Mouse (Mus musculus): ENCODE data around the gene Lrrc42. TPM values are rescaled to one million over a fixed set of nuclear protein-coding genes. Genes with fewer than 3 reads are reported as not detected.

Lrrc42 gene
- polyA plus RNA-seq, 1 experiment: 28.6 TPM

DNA sequence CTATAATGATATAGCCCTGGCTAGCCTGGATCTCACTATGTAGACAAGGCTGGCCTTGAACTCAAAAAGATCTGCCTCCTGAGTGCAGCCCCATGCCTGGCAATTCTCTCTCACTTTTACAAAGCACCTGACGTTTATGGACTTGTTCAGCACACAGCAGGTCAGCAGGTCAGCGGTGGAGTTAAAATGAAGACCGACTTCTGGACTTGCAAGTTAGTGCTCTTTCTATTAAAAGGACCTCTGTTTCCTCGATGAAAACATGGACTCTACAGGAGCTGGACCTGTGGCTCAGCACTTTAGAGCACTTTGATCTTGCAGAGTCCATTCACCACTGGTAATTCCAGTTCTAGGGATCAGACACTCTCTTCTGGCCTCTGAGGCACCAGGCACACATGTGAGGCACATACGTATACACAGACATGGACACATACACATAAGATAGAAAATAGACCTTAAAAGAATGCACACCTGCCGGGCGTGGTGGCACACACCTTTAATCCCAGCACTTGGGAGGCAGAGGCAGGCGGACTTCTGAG is 44.8 kb upstream of the Lrrc42 start:
- Histone ChIP-seq H3K4me1 (ENCODE audit: control insufficient read depth, insufficient read depth, low read length) (peaks cover 10% of the 10 kb centered on the region), H3K27ac (ENCODE audit: control insufficient read depth, insufficient read depth, low read depth, low read length) (no peak overlapping the region), H3K27me3 (ENCODE audit: control insufficient read depth, insufficient read depth, low read length) (no peaks in the 10 kb centered on the region), H3K36me3 (ENCODE audit: control insufficient read depth, insufficient read depth, low read length) (no peaks in the 10 kb centered on the region), H3K4me3 (ENCODE audit: control insufficient read depth, low read depth, low read length) (no peak overlapping the region)
- TF ChIP-seq CTCF (IDR thresholded peaks at IDR 0.05; ENCODE audit: control insufficient read depth, insufficient read depth, insufficient replicate concordance, low read depth, low read length) (no peak), POLR2A (IDR thresholded peaks at IDR 0.05; ENCODE audit: control insufficient read depth, low read depth, low read length) (no peak)

GRCm38 (mm10) chr4:107292273-107292662 is 38.9 kb upstream of the Lrrc42 start:
- no peaks in the 10 kb centered on the region for H3K27me3 ChIP-seq (ENCODE audit: control insufficient read depth, insufficient read depth, low read length)
- H3K36me3 ChIP-seq (ENCODE audit: control insufficient read depth, insufficient read depth, low read length): no peaks in the 10 kb centered on the region
- H3K4me3 ChIP-seq (ENCODE audit: control insufficient read depth, low read depth, low read length): peak overlapping the region; percentile 60
- peaks cover 12% of the 10 kb centered on the region for H3K4me1 ChIP-seq (ENCODE audit: control insufficient read depth, insufficient read depth, low read length)
- H3K27ac ChIP-seq (ENCODE audit: control insufficient read depth, insufficient read depth, low read depth, low read length): no peak overlapping the region
- TF ChIP-seq CTCF (IDR thresholded peaks at IDR 0.05; ENCODE audit: control insufficient read depth, insufficient read depth, insufficient replicate concordance, low read depth, low read length): no peak
- no peak for TF ChIP-seq POLR2A (IDR thresholded peaks at IDR 0.05; ENCODE audit: control insufficient read depth, low read depth, low read length)

- Histone ChIP-seq H3K4me1 (ENCODE audit: control insufficient read depth, insufficient read depth, low read length) (peaks cover 12% of the 10 kb centered on the region), H3K27ac (ENCODE audit: control insufficient read depth, insufficient read depth, low read depth, low read length) (no peak overlapping the region), H3K36me3 (ENCODE audit: control insufficient read depth, insufficient read depth, low read length) (no peaks in the 10 kb centered on the region), H3K4me3 (ENCODE audit: control insufficient read depth, low read depth, low read length) (peak overlapping the region; percentile 60), H3K27me3 (ENCODE audit: control insufficient read depth, insufficient read depth, low read length) (no peaks in the 10 kb centered on the region)
- no peak for TF ChIP-seq POLR2A (IDR thresholded peaks at IDR 0.05; ENCODE audit: control insufficient read depth, low read depth, low read length)
- TF ChIP-seq CTCF (IDR thresholded peaks at IDR 0.05; ENCODE audit: control insufficient read depth, insufficient read depth, insufficient replicate concordance, low read depth, low read length): no peak
Measured at GRCm38 (mm10) chr4:107291611-107292272, 38.4 kb upstream of the Lrrc42 start.

GRCm38 (mm10) chr4:107287517-107287916 is 34.2 kb upstream of the Lrrc42 start:
- peaks cover 7% of the 10 kb centered on the region; the same call in 1 of the 2 replicates for H3K4me1 ChIP-seq (ENCODE audit: control insufficient read depth, insufficient read depth, low read length)
- H3K4me3 ChIP-seq (ENCODE audit: control insufficient read depth, low read depth, low read length): no peak overlapping the region
- H3K27ac ChIP-seq (ENCODE audit: control insufficient read depth, insufficient read depth, low read depth, low read length): no peak overlapping the region
- no peaks in the 10 kb centered on the region for H3K27me3 ChIP-seq (ENCODE audit: control insufficient read depth, insufficient read depth, low read length)
- TF ChIP-seq POLR2A (IDR thresholded peaks at IDR 0.05; ENCODE audit: control insufficient read depth, low read depth, low read length) (no peak), CTCF (IDR thresholded peaks at IDR 0.05; ENCODE audit: control insufficient read depth, insufficient read depth, insufficient replicate concordance, low read depth, low read length) (no peak)
- no peaks in the 10 kb centered on the region for H3K36me3 ChIP-seq (ENCODE audit: control insufficient read depth, insufficient read depth, low read length)

DNA sequence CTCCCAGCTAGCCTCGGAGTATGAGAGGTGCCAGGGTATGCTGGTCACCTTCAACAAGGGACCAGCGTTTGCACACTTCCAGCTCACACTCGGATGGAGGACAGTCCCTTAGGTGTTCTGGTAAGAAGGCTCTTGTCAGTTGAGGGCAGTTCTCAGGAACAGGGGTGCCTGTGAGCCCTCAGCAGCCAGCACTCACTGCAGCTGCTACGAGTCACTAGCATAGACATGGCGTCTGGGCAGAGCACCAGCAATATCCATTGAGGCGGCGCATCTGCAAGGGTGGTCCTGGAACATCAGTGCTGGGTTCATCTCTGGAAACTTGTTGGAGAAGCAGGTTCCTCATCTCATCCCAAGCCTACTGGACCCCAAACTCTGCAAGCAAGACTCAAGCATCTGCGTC is 33.1 kb upstream of the Lrrc42 start:
- H3K4me1 ChIP-seq (ENCODE audit: control insufficient read depth, insufficient read depth, low read length): peaks cover 5% of the 10 kb centered on the region; the same call in 1 of the 2 replicates
- H3K27ac ChIP-seq (ENCODE audit: control insufficient read depth, insufficient read depth, low read depth, low read length): no peak overlapping the region
- H3K27me3 ChIP-seq (ENCODE audit: control insufficient read depth, insufficient read depth, low read length): no peaks in the 10 kb centered on the region
- TF ChIP-seq CTCF (IDR thresholded peaks at IDR 0.05; ENCODE audit: control insufficient read depth, insufficient read depth, insufficient replicate concordance, low read depth, low read length) (no peak), POLR2A (IDR thresholded peaks at IDR 0.05; ENCODE audit: control insufficient read depth, low read depth, low read length) (no peak)
- H3K4me3 ChIP-seq (ENCODE audit: control insufficient read depth, low read depth, low read length): no peak overlapping the region
- no peaks in the 10 kb centered on the region for H3K36me3 ChIP-seq (ENCODE audit: control insufficient read depth, insufficient read depth, low read length)

DNA sequence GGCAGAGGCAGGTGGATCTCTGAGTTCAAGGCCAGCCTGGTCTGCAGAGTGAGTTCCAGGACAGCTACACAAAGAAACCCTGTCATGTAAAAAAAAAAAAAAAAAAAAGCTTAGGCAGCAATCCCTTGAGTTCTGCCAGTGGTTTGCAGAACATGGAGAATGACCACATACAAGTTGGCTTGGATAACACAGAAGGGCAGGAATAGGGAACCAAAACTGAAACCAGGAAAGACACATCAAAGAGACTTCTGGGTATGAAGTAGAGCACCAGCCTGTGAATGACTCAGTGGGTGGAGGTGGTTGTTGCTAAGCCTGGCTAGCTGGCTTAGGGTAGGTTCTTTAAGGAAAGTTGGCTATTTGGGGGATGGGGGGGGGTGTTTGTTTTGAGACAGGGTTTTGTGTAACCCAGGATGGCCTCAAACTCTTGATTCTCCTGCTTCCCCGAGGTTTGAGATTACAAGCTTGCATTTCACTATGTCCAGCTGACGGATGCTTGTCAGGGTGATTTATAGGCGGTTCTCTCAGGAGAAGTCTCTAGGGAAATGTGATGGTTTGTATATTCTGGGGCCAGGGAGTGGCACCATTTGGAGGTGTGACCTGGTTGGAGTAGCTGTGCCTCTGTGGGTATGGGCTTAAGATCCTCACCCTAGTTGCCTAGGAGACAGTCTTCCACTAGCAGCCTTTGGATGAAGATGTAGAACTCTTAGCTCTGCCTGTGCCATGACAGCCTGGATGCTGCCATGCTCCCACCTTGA is 32.3 kb upstream of the Lrrc42 start:
- Histone ChIP-seq H3K27me3 (ENCODE audit: control insufficient read depth, insufficient read depth, low read length) (no peaks in the 10 kb centered on the region), H3K4me3 (ENCODE audit: control insufficient read depth, low read depth, low read length) (no peak overlapping the region), H3K27ac (ENCODE audit: control insufficient read depth, insufficient read depth, low read depth, low read length) (no peak overlapping the region), H3K36me3 (ENCODE audit: control insufficient read depth, insufficient read depth, low read length) (no peaks in the 10 kb centered on the region), H3K4me1 (ENCODE audit: control insufficient read depth, insufficient read depth, low read length) (peaks cover 5% of the 10 kb centered on the region; the same call in 1 of the 2 replicates)
- no peak for TF ChIP-seq CTCF (IDR thresholded peaks at IDR 0.05; ENCODE audit: control insufficient read depth, insufficient read depth, insufficient replicate concordance, low read depth, low read length)
- no peak for TF ChIP-seq POLR2A (IDR thresholded peaks at IDR 0.05; ENCODE audit: control insufficient read depth, low read depth, low read length)

DNA sequence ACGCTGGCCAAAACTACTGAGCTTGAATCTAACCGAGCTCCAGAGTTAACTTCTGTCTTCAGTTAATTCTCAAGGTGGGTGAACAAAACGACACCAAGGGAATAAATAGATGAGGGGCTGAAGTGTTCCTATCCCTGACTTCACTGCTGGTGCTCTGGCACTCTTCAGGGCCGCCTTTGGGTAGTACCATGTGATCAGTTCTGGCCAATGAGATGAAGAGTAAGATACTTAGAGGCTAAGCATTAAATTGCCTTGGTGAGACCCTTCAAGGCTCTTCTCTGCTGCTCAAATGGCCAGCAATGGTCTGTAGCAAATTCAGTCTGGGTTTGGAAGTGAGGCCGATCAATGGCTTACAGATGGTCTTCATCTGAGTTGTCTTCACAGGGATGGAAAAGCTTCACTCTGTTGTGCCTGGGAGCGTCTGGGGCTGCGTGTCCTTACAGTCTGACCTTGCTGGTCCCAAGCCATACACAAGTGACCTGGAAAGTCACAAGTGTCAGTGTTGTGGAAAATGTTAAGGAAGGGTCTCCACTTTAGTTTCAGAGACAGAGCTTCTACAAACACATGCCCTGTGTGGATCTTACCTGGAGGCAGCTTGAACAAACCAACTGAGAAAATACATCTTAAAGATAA is 27.6 kb upstream of the Lrrc42 start:
- Histone ChIP-seq H3K27ac (ENCODE audit: control insufficient read depth, insufficient read depth, low read depth, low read length) (no peak overlapping the region), H3K27me3 (ENCODE audit: control insufficient read depth, insufficient read depth, low read length) (no peaks in the 10 kb centered on the region), H3K4me3 (ENCODE audit: control insufficient read depth, low read depth, low read length) (no peak overlapping the region), H3K36me3 (ENCODE audit: control insufficient read depth, insufficient read depth, low read length) (no peaks in the 10 kb centered on the region), H3K4me1 (ENCODE audit: control insufficient read depth, insufficient read depth, low read length) (no peaks in the 10 kb centered on the region)
- TF ChIP-seq POLR2A (IDR thresholded peaks at IDR 0.05; ENCODE audit: control insufficient read depth, low read depth, low read length) (no peak), CTCF (IDR thresholded peaks at IDR 0.05; ENCODE audit: control insufficient read depth, insufficient read depth, insufficient replicate concordance, low read depth, low read length) (no peak)
